In the genomic region with DNA sequence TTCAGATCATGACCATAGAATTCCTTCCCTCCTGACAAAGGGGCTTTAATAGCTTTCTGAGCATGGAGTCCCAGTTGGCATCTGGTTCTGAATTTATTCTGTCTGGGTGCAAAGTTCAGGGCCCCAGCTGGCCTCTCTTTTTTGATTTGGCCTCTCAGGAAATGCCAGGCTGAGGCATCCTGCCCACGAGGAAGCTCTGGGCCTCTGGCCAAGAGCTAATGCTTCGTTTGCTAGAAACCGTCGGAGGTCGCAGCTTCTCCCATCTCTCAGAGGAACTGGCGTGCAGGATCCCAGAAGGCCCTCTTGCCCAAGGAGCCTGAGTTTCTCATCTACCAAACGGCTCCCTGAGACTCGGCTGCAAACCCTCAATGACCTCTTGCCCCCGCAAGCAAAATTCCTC, we compare ENCODE assay signal across 10 mouse cellular contexts. TPM values are rescaled to one million over a fixed set of nuclear protein-coding genes. Genes with fewer than 3 reads are reported as not detected.
DNase-seq lines count a peak whose midpoint lies in the region; ATAC-seq lines count a peak whose summit lies in the region.
"Had no signal": no experiment of that assay in that cellular context is flagged by ENCODE, and none has a peak within 500 bp of the region (broad histone marks: within the 10 kb centered on the region; RNA-seq: fewer than 3 reads in every experiment).

No protein-coding gene starts in this region.

- H3K27me3 ChIP-seq in intestine, embryonic 14.5 days (replicated peaks; ENCODE audit: control insufficient read depth, insufficient read depth, low read length), result peaks cover 44% of the 10 kb centered on the region
- peaks cover 34% of the 10 kb centered on the region for H3K27me3 ChIP-seq in intestine, embryonic 15.5 days (replicated peaks)
- peaks cover 24% of the 10 kb centered on the region for H3K27me3 ChIP-seq in embryonic facial prominence, embryonic 12.5 days

- 25% methylated on average over 9 of the region's 9 CpGs for WGBS in intestine, embryonic 14.5 days
- 31% methylated on average over 9 of the region's 9 CpGs for WGBS in intestine, embryonic 15.5 days
- 12% methylated on average over 9 of the region's 9 CpGs for WGBS in embryonic facial prominence, embryonic 12.5 days

- no peaks in the 10 kb centered on the region for H3K9me3 ChIP-seq in intestine, embryonic 14.5 days (ENCODE audit: control insufficient read depth, low read length)
- H3K9me3 ChIP-seq in intestine, embryonic 15.5 days, result no peaks in the 10 kb centered on the region
- no peaks in the 10 kb centered on the region for H3K9me3 ChIP-seq in embryonic facial prominence, embryonic 12.5 days

- no peak overlapping the region for H3K9ac ChIP-seq in intestine, embryonic 14.5 days (ENCODE audit: low read length)
- no peak overlapping the region for H3K9ac ChIP-seq in intestine, embryonic 15.5 days
- no peak overlapping the region for H3K9ac ChIP-seq in embryonic facial prominence, embryonic 12.5 days

- H3K27ac ChIP-seq in intestine, embryonic 14.5 days (ENCODE audit: low read depth), result no peak overlapping the region
- H3K27ac ChIP-seq in intestine, embryonic 15.5 days, result no peak overlapping the region
- H3K27ac ChIP-seq in embryonic facial prominence, embryonic 12.5 days, result no peak overlapping the region

- H3K4me1 ChIP-seq in intestine, embryonic 14.5 days (replicated peaks; ENCODE audit: control insufficient read depth, insufficient read depth, low read length), result peaks cover 10% of the 10 kb centered on the region
- H3K4me1 ChIP-seq in intestine, embryonic 15.5 days (replicated peaks), result peaks cover 17% of the 10 kb centered on the region
- H3K4me1 ChIP-seq in embryonic facial prominence, embryonic 12.5 days, result peaks cover 16% of the 10 kb centered on the region

- H3K4me2 ChIP-seq in intestine, embryonic 14.5 days (ENCODE audit: low read length), result peak overlapping the region; percentile 23; the same call in 1 of the 2 replicates
- H3K4me2 ChIP-seq in intestine, embryonic 15.5 days (replicated peaks), result no peak overlapping the region
- peak overlapping the region; percentile 40 for H3K4me2 ChIP-seq in embryonic facial prominence, embryonic 12.5 days (replicated peaks)

- H3K4me3 ChIP-seq in intestine, embryonic 14.5 days (ENCODE audit: low read depth, low read length), result no peak overlapping the region
- H3K4me3 ChIP-seq in intestine, embryonic 15.5 days (replicated peaks), result no peak overlapping the region
- H3K4me3 ChIP-seq in embryonic facial prominence, embryonic 12.5 days, result peak overlapping the region; percentile 15

- no peak for ATAC-seq in intestine, embryonic 14.5 days (replicated peaks; ENCODE audit: low FRiP score, low TSS enrichment, low read depth)
- no peak for ATAC-seq in intestine, embryonic 15.5 days
- no peak for ATAC-seq in embryonic facial prominence, embryonic 12.5 days (ENCODE audit: insufficient number of reproducible peaks, insufficient read depth, low FRiP score, low TSS enrichment)
- no peak for ATAC-seq in megakaryocyte-erythroid progenitor cell, adult 5-6 weeks (replicated peaks; ENCODE audit: low FRiP score, low TSS enrichment, poor library complexity, severe bottlenecking)
- ATAC-seq: inflammation-experienced regulatory T-cells, adult 6 months had no signal

- no peaks in the 10 kb centered on the region for H3K36me3 ChIP-seq in intestine, embryonic 14.5 days (ENCODE audit: control insufficient read depth, insufficient read depth, low read length)
- H3K36me3 ChIP-seq in intestine, embryonic 15.5 days, result no peaks in the 10 kb centered on the region
- peaks cover 15% of the 10 kb centered on the region; the same call in 1 of the 2 replicates for H3K36me3 ChIP-seq in embryonic facial prominence, embryonic 12.5 days

- DNase-seq in intestine, embryonic 14.5 days (ENCODE audit: low spot score), result no peak
- peak; percentile 60 for DNase-seq in kidney, adult 11 months
- peak; percentile 58 for DNase-seq in mesoderm, embryonic 11.5 days (ENCODE audit: low read depth, low spot score)
- DNase-seq in natural killer cell, adult 2 months (ENCODE audit: low spot score in 2 of 2), result no peak
- DNase-seq in ovary, adult 18-20 months (ENCODE audit: low spot score), result no peak

RNA-seq across cellular contexts. Expression of a gene that starts 2.5 kb away (rescaled TPM):
- polyA plus RNA-seq in intestine, embryonic 14.5 days (2014; fragmentation: Nextera tagmentation; extraction: Ambion mirVana), result 49.4 and 49.5 TPM in 2 replicates
- 41.4 and 46.0 TPM in 2 replicates for polyA plus RNA-seq in intestine, embryonic 15.5 days (2015; fragmentation: Nextera tagmentation; extraction: Ambion mirVana)
- 113 and 114 TPM in 2 replicates for polyA plus RNA-seq in embryonic facial prominence, embryonic 12.5 days (2016; fragmentation: Nextera tagmentation; extraction: Ambion mirVana)
- total RNA-seq in megakaryocyte-erythroid progenitor cell, adult 5-6 weeks (2014; fragmentation: Nextera tagmentation), result not detected in 2 replicates
- not detected in 2 replicates for total RNA-seq in megakaryocyte-erythroid progenitor cell, adult 5-6 weeks (2017)
- polyA plus RNA-seq: inflammation-experienced regulatory T-cells, adult 6 months had no signal

RNA-seq across cellular contexts. Expression of a gene that starts 13.6 kb away (rescaled TPM):
- polyA plus RNA-seq in intestine, embryonic 14.5 days (2014; fragmentation: Nextera tagmentation; extraction: Ambion mirVana), result 0.15 and 0.57 TPM in 2 replicates
- 3.2 and 9.4 TPM in 2 replicates for polyA plus RNA-seq in intestine, embryonic 15.5 days (2015; fragmentation: Nextera tagmentation; extraction: Ambion mirVana)
- polyA plus RNA-seq in embryonic facial prominence, embryonic 12.5 days (2016; fragmentation: Nextera tagmentation; extraction: Ambion mirVana), result 0.96 and 1.1 TPM in 2 replicates
- total RNA-seq in megakaryocyte-erythroid progenitor cell, adult 5-6 weeks (2014; fragmentation: Nextera tagmentation), result not detected in 2 replicates
- not detected in 2 replicates for total RNA-seq in megakaryocyte-erythroid progenitor cell, adult 5-6 weeks (2017)
- polyA plus RNA-seq: inflammation-experienced regulatory T-cells, adult 6 months had no signal

RNA-seq across cellular contexts. Expression of a gene that starts 22.8 kb away (rescaled TPM):
- not detected in 2 replicates for polyA plus RNA-seq in intestine, embryonic 14.5 days (2014; fragmentation: Nextera tagmentation; extraction: Ambion mirVana)
- polyA plus RNA-seq in intestine, embryonic 15.5 days (2015; fragmentation: Nextera tagmentation; extraction: Ambion mirVana), result not detected in 2 replicates
- polyA plus RNA-seq in embryonic facial prominence, embryonic 12.5 days (2016; fragmentation: Nextera tagmentation; extraction: Ambion mirVana), result not detected in 2 replicates
- total RNA-seq in megakaryocyte-erythroid progenitor cell, adult 5-6 weeks (2014; fragmentation: Nextera tagmentation), result not detected in 2 replicates
- not detected in 2 replicates for total RNA-seq in megakaryocyte-erythroid progenitor cell, adult 5-6 weeks (2017)
- polyA plus RNA-seq: embryonic facial prominence, embryonic 11.5 days; inflammation-experienced regulatory T-cells, adult 6 months had no signal

Comparison
In these comparisons a context has a peak if more than half of its experiments do, and no peak if none do; other contexts are left out.
1. DNase-seq: peak in kidney, adult 11 months (single experiment) and mesoderm, embryonic 11.5 days (single experiment); none in intestine, embryonic 14.5 days (single experiment), natural killer cell, adult 2 months (0 of 2) and ovary, adult 18-20 months (single experiment).